Mouse (Mus musculus): ENCODE measurements around the gene Traf3ip1. TPM values are rescaled to one million over a fixed set of nuclear protein-coding genes. Genes with fewer than 3 reads are reported as not detected.
"Not testable (repeated sequence)": the region's sequence is repeated elsewhere in the genome, so short reads cannot be mapped to it uniquely, and the experiment has no call there.

Traf3ip1 gene
- total RNA-seq, 4 experiments from 2014 or later, result 11.4 to 15.7 (median 12.9) TPM

DNA sequence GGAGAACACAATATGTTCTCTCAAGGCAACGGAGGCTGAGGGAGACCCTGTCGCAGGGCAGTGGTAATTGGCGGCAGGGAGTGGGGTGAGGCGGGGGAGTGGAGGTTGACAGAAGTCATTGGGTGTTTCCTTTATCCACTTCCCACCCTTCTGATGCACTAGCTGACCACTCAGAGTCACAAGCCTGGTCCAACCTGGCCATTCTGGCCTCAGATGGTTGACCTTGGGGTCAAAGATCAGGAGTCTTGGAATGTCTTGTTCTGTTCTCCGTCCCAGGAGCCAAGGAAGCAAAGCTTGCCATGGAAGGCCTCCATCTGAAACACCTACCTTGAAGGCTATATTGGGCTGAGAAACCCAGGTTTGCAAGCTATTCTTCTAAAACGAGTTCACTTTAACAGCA is 28.3 kb upstream of the Traf3ip1 start:
- no peak for DNase-seq

DNA sequence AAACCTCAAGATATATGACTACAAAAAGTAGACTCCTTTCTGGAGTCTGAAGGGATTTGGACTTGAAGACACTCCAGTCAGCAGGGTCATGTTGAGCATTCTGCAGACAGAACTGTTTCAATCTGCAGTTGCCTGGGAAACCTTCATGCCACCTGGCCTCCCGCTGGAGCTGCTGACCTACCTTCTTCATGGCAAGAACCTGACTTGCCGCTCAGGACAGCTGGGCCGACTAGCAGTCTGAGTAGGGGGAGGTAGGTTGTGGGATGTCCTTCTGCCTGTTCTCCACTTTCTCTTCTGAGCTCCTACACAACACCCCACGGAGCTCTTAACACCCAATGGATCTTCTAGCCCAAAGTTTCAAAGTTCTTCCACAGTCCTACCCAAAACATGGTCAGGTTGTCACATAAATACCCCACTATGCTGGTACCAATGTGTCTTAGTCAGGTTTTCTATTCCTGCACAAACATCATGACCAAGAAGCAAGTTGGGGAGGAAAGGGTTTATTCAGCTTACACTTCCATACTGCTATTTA is 24.5 kb upstream of the Traf3ip1 start:
- no peak for DNase-seq

DNA sequence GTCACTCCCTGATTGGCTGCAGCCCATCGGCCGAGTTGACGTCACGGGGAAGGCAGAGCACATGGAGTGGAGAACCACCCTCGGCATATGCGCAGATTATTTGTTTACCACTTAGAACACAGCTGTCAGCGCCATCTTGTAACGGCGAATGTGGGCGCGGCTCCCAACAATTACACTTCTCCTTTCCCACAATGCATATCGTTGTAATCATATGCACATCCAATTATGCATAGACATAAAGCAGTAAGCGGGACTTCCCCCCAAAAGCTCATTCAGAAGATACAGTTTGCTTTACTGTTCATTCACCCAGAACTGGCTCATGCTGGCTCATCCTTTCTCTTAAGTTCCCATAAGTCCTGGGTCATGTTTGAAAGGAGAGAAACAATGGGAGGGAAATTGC is 16.3 kb upstream of the Traf3ip1 start:
- DNase-seq, result not testable (repeated sequence)

DNA sequence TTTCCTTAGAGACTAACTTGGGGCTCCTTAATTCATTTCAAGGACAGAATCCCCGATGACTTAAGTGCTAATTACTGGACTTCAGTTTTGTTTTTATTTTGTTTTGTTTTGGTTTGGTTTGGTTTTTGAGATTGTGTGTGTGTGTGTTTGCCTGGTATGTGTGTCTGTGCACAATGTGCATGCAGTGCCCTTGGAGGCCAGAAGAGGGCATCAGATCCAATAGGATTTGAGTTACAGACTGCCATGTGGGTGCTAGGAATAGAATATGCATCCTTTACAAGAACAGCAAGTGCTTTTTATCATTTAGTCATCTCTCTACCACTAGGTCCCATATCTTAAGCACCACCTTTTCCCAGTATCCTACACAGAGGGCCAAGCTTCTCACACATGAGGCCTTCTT is 15.5 kb upstream of the Traf3ip1 start:
- DNase-seq, result no peak

DNA sequence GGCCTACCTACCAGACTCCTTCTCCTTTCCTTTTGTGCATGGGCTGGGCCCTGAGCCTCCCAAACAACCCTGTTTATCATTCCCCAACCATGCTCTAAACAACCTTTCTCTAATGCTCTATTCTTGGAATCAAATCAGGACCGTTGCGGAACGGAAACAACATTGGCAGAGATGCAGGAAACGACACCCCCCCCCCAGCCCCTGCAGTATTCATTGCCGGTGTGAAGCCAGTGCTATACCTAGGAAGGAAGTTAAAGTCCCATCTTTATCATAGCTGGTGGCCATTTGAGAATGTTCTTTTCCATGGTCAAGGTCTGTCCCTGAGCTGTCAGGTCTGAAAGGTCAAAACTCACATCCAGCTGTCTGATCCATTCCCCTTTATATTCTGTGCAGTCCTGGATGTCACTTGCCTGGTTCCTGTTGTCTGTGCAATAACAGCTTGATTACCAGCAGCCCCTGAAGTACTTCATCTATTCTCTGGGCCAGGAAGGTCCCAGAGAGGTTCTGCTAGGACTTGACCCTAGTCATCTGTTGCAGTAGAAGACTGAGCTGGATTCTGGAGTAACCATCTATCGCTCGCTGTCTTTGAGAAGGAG is 11.7 kb upstream of the Traf3ip1 start:
- DNase-seq, result no peak

DNA sequence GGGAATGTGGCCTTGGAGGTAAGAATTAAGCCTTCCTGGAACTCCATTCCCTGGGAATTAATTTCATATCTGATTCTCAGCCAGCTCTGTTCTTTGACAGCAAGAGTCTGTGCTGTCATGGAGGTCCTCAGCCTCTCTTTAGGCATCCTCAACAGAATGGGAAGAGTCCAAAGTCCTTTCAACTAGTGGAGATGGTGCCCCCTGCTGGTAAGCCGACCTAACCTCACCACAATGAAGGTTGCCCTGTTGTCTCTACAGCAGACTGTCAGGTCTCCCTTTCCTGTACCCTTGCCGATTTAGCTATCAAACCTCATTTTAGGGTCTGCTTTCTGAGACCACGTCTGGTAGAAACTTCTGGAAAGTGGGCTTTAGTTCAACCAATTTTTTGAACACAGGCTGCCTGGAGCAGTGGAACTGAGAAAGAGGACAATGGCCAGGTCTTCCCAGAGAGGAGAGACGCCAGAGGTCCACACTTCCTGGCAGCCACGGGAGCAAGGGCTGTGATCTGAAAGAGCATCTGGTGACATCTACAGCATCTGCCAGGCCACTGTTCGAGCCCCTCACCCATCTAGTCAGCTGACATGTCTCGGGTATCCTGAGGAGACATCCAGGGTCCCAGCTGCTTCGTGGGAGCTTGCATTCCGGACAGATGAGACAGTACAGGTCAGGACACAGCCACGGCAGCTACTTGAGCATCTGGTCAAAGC is 11.0 kb upstream of the Traf3ip1 start:
- peak; percentile 80 for DNase-seq

DNA sequence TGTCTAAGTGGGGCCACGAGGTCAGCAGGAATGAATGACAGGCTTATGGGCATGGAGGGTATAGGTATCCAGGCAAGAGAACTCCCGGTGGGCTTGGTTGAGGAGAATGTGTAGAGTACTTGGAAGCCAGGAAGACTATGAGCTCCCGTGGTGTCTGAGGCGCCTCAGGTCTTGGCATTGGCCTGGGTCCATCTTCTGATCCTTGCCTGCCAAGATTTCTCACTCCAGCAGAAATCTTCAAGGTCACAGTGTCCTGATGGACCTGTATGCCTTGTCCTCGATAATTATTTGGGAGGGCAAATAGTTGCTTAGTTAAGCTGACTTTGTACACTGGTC is 10.5 kb upstream of the Traf3ip1 start:
- DNase-seq, result no peak

DNA sequence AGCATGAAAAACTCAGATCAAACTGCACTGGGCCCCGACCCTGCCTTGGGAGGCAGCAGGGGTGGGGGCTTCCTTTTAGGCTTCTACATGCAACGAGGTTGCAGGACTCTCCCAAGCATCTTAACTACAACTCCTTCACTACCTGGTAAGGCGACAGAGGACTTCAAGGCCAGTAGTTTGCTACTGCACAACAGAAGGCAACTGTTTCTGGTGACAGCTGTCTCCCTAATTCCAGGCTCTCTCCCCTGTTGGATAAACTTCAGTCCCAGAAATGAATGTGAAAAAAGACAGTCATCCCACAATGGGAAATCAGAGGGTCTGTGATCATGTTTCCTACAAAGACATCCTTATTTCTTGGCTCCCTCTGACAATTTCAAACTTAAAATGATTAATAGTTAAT is 9.0 kb upstream of the Traf3ip1 start:
- DNase-seq, result no peak

DNA sequence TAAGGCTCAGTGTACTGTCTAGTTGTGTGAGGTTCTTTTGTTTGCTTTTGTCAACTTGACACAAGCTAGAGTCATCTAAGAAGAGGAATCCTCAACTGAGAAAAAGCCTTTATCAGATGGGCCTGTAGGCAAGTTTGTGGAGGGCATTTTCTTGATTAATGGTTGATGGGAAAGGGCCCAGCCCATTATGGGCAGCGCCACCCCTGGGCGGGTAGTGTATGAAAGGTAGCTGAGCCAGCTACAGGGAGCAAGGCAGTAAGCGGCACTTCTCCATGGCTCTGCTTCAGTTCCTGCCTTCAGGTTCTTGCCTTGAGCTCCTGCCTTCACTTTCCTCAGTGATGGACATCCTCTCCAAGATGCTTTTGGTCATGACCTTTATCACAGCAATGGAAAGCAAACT is 8.3 kb upstream of the Traf3ip1 start:
- DNase-seq, result no peak

DNA sequence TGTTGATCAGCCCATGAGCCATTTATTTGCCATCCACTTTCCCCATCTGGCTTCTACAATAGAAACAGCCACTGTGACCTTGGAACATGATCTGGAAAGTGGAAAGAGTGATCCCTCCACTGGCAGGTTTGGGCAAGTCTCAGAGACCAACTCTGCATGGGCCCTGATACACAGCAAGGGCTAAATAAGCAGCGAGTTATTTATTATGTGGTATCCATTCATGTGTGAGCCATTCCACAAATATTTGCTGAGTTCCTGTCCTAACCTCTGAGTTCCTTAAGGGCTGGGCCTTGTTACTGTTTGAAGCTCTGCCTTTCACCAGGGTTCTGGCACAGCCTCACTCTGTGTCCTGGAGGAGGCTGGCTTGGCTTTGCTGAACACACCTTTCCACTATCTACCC is 4.1 kb upstream of the Traf3ip1 start:
- no peak for DNase-seq

DNA sequence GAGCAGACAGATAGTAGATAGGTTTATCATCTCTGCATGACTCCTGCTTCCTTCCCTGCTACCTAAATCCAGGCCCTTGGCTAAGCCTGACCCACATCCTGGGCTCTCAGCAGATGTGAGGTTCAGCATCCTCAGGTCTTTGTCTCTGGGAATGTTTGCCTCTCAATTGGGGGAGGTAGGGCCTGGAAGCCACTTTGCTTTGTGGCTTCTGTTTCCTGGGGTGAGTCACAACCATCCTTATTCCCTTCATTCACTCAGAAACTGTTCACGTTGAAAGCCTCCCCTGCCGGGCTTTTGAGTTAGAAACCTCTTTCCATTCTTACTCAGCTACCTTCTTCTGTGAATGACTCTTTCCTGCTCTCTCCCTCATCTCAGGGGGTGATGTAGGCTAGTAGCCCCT is 1.7 kb upstream of the Traf3ip1 start:
- no peak for DNase-seq

DNA sequence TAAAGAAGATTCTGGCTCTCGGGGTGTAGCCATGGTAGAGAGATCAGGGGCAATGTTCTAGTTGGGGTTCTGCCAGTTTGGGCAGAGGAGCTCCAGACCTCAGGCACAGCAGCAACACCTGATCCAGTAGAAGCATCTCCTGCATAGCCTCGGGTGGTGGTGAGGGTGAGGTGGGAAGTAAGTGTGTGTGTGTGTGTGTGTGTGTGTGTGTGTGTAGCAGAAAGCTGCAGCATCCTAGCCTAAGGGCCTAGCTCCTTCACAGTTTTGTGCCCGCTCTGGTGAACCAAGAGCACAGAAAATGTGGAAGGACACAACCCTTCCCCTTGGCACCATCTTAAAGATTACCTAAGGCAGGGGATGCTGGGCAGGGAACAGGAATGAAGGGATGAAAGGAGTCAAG is 509 bp upstream of the Traf3ip1 start:
- no peak for DNase-seq

DNA sequence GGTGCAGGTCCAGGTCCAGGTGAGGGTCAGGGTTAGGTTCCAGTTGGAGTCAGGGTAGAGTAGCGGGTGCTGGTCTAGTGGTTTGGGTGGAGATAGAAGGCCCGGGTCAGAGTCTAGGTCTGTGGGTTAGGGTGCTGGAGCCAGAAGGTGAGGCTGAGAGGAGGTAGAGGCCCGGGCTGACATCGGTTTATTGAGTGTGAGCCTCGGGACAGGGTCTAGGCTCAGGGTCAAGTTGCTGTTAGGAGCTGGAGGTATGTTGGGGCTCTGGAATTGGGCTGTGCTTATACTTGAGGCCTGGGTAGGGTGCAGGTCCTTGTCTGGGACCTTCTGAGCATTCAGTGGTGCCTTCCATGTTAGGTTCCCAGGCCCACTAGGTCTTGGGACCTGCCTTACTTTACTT is 874 bp downstream of the Traf3ip1 start:
- no peak for DNase-seq

DNA sequence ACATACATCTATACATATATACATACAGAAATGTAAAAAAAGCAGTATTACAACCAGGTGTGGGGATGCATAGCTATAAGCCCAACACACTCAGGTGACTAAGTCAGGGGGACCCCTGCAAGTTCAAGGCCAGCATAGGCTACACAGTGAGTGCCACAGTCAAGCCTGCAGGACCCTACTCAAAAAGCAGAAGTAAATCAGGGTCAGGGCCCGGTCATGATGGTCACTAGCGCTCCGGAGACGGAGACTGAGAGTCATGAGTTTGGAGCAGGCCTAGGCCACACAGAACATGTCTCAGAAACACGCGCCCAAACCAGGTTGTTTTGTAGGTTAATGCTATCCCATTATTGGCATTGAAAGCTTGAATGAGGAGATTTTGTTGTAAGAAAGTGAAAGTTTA is 4.1 kb downstream of the Traf3ip1 start:
- DNase-seq, result no peak

DNA sequence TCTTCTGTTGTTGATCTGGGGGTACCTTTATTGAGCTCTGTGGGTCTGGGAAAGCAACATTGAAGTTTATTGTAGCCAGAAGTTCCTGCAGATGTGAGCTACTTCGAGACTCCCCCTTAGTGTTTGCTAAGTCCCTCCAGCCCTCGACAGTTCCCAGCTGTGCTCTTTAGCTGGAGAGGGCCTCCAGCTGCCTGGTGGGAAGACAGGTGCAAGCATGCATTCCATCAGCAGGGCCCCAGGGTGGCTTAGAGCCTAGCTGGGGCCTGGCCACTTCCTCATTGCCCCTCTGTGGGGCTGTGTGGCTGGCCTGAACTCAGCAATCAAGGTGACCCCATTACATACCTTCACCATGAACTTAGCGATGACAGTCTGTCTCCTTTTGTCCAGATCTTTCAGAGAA is 10.2 kb downstream of the Traf3ip1 start:
- DNase-seq, result no peak

DNA sequence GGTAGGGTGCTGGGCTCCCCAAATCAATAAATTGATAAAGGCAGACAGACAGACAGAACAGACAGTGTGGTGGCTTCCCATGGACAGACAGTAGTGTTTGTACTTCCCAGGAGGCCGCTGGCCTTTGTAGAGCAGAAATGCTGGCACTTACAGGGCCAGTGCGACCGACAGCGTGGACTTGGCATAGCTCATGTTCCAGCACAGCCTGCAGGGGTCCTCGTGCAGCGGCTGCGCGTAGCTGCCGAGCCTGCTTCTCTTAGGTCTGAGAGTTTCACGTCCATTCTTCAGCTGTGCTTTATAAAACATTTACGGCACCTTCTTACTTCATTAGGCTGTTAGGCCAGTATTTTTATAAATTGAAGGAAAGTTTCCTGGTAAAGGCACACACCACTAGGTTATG is 20.5 kb downstream of the Traf3ip1 start:
- DNase-seq, result no peak

DNA sequence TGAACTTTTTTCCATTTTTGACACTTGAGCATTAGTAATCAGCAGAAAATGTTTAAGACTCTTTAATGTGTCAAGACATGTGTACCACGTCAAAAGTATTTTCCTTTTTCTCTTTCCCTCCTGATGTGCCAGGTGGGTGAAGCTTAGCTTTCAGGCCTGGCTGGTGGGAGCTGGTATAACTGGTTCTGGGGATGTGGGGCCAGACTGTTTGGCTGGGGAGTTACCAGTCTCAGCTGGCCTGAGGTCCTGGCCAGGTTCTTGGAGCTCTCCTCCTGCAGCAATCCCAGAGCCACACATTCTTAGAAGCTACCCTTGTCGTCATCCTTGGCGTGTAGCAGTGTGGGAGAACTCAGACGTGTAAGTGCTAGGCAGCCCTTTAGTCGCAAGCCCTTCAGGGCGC is 21.2 kb downstream of the Traf3ip1 start:
- DNase-seq, result no peak

DNA sequence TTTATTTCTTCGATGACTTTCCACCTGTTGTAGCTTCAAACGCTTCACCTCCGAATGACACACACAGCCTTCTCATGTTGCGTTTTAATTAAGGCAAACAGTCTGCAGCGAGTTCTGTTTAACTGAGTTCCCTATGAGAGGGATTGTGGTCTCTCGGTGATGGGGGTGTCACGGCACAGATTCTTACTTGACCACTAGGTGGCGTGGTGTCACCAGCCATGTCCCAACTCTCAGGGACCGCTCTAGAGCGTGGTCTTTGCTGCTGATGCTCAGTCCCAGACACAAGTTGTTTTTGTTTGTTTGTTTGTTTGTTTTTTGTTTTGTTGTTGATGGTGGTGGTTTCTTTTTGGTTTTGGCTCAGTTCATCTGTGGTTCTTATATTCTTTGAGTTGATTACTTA is 29.3 kb downstream of the Traf3ip1 start:
- DNase-seq, result no peak

DNA sequence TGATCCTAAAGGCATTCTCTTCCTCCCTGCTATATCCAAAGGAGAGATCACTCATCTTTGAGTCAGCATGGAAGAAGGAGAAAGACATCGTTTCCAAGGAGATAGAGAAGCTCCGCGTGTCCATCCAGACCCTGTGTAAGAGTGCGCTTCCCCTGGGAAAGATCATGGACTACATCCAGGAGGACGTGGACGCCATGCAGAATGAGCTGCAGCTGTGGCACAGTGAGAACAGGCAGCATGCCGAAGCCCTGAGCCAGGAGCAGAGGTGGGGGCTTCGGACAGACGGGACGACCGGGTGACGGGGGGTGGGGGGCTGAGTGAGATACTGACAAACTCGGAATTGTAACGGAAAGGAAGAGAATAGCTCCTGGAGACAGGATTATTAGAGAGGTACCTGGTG is 31.4 kb downstream of the Traf3ip1 start:
- DNase-seq, result no peak

DNA sequence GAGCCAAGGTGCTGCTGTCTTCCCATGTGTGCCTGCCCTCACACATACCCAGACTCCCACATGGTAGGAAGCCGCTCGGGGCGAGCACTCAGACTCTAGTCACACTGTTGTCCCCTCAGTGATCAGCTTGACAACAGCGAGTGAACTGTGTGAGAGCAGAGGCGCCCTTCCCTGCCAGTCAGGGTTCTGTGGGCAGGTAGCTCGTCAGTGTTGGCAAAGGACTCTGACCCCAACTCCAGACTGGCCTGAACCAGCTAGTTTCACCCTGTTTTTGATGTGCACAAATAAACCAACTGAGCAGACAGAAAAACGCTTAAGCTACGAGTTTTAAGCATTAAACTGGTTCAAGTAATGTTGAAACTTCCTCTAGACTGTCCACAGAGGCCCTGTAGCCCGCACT is 35.7 kb downstream of the Traf3ip1 start:
- no peak for DNase-seq

DNA sequence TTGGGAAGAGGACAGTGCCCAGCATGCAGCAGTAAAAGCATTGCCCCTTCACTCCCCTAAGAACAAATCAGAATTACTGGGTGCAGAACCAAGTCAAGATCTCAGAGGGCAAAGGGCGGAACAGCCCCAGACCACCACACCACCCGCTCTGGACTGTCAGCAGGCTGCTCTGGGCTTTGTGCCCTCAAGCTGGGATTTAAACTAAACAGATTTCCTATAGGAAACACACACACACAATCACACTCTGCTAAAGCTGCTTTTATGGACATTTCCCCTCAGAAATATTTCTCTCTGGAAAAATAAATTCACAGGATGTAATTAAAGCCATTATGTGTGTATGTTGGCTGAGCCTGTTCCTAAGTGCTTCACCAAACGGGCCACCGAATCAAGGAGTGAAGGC is 37.8 kb downstream of the Traf3ip1 start:
- no peak for DNase-seq

DNA sequence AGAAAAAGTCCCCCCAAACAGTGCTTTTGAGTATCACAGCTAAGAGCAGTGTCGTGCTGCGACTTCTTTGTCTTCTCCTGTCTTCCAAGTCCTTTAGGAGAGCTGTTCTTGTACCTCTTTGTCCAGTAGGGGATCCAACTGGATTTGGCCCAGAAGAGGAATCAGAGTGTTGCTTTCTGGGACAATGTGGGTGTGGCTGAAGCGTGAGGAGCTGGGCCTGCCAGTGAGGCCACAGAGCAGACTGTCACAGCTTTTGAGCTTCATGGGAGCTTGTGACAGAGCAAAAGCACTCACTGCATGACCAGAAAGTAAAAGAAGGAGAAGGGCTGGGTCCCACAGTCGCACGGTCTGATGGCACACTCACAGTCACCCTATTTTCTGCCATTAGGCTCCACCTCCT is 38.4 kb downstream of the Traf3ip1 start:
- no peak for DNase-seq

DNA sequence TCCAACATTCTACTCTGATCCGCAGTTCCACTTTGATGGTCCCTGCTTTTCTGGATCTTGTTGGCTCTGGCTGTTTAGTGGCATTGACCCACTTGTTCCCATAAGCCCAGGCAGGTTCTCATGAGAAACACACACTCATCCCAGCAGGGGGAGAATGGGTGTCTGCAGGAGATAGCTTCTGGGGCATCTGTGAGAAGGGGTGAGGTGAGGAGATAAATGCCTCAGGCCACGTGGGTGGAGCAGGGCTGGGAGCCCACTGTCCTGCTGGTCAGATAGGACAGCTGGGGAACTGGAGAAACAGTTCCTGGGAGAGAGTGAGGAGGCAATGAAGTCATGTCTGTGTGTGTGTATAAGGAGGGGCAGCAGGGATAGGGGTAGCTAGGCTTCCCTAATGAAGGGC is 39.0 kb downstream of the Traf3ip1 start:
- DNase-seq, result no peak

DNA sequence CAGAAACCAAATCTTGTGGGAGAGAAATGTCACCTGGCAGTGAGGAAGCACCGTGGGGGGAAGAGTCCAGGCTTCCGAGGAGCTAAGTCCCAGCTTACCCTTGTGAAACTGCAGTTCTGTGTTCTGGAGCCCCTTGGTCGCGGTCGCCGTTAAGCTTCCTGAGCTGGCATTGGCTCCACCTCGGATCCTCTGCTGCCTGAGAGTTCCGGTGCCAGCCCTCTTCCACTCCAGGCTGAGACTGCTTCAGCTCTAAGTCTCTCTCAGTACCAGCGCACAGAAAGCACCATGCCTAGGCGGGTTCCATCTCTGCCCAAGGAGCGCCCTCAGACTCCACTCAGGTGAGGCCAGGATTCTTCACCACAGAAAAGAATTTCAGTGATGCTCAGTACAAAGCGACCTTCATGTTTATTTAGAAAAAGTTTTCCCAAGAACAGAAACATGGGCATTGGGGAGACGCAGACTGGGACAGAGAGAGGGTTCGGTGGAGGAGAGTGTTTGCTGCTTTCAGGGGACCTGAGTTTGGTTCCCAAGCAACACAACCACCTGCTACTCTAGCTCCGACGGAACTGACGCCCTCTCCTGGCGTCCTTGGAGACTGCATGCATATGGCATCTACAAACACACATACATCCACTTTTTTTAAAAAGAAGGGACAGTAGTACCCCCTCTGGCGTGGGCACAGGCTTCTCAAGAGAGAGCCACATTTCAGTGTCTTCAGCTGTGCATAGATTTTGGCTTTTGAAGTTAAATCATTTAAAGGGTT is 39.7 kb downstream of the Traf3ip1 start:
- no peak for DNase-seq
